Mouse (Mus musculus): ENCODE measurements around the gene Vgll4.
"Not testable (repeated sequence)": the region's sequence is repeated elsewhere in the genome, so short reads cannot be mapped to it uniquely, and the experiment has no call there.

DNA sequence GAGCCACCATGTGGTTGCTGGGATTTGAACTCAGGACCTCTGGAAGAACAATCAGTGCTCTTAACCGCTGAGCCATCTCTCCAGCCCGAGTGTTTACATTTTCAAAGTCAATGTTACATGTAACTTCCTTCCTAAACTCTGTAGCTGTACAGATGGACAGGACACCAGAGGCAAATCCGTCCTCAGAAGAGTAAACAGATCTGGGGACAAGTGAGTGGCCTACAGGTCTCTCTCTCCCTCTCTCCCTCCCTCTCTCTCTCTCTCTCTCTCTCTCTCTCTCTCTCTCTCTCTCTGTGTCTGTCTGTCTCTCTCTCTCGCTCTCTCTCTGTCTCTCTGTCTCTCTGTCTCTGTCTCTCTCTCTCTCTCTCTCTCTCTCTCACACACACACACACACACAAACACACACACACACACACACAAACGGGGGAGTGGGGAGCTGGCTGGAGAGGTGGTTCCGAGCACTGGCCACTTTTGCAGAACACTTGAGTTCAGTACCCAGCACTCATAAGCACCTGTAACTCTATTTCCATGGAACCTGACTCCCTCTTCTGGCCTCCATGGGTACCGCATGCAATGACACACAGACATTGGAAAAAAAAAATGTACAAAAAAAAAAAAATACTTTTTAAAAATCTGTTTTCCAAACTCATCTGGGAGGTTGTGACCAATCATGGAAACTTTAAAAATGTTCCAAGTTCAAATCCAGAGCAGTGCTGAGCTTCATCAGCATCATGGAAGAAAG is 47.3 kb downstream of the Vgll4 start:
- peak; percentile 12; the same call in 1 of the 2 replicates for TF ChIP-seq CTCF (IDR thresholded peaks at IDR 0.05; ENCODE audit: control insufficient read depth, insufficient read depth, insufficient replicate concordance, low read depth, low read length)
- not testable (repeated sequence) for TF ChIP-seq POLR2A (IDR thresholded peaks at IDR 0.05; ENCODE audit: control insufficient read depth, low read depth, low read length)

Measured in testis, adult 2 months (tissue).